Mouse (Mus musculus) kidney, adult 9 months (tissue): ENCODE measurements around the gene Phactr3.

Experiments
- DNase-seq: peaks from one replicate; pipeline ENCODE4 v3.0.0; 2022

Phactr3 gene

GRCm38 (mm10) chr2:178118801-178119560 lies at the start of gene Phactr3:
Gene Phactr3 (plus strand): TSS chr2:178118975.
- DNase-seq = no peak

GRCm38 (mm10) chr2:178078166-178078717 lies 40.5 kb upstream of the Phactr3 start, which contains the start of gene Zfp931:
Gene Zfp931 (minus strand): TSS chr2:178078476.
- peak; percentile 70 for DNase-seq

GRCm38 (mm10) chr2:178089586-178089985 lies 29.2 kb upstream of the Phactr3 start:
- DNase-seq = no peak

GRCm38 (mm10) chr2:178098021-178098420 lies 20.8 kb upstream of the Phactr3 start:
- peak; percentile 49 for DNase-seq

- peak; percentile 35 for DNase-seq
Measured at GRCm38 (mm10) chr2:178101957-178102356, 16.8 kb upstream of the Phactr3 start.

- peak; percentile 16 for DNase-seq
Measured at GRCm38 (mm10) chr2:178117946-178118345, 829 bp upstream of the Phactr3 start.

- no peak for DNase-seq
Measured at GRCm38 (mm10) chr2:178119561-178120355, 983 bp downstream of the Phactr3 start.

- DNase-seq = no peak
Measured at GRCm38 (mm10) chr2:178120356-178120645, 1.5 kb downstream of the Phactr3 start.

- DNase-seq = no peak
Measured at GRCm38 (mm10) chr2:178120651-178121374, 2.0 kb downstream of the Phactr3 start.

GRCm38 (mm10) chr2:178121375-178121688 lies 2.6 kb downstream of the Phactr3 start:
- DNase-seq = no peak

- DNase-seq = no peak
Measured at GRCm38 (mm10) chr2:178121946-178122665, 3.3 kb downstream of the Phactr3 start.

- no peak for DNase-seq
Measured at GRCm38 (mm10) chr2:178123466-178123865, 4.7 kb downstream of the Phactr3 start.

- no peak for DNase-seq
Measured at GRCm38 (mm10) chr2:178125427-178125826, 6.7 kb downstream of the Phactr3 start.

- DNase-seq = no peak
Measured at GRCm38 (mm10) chr2:178126041-178126820, 7.5 kb downstream of the Phactr3 start.

- no peak for DNase-seq
Measured at GRCm38 (mm10) chr2:178128594-178128993, 9.8 kb downstream of the Phactr3 start.

GRCm38 (mm10) chr2:178129161-178129560 lies 10.4 kb downstream of the Phactr3 start:
- DNase-seq = no peak

- no peak for DNase-seq
Measured at GRCm38 (mm10) chr2:178129676-178130075, 10.9 kb downstream of the Phactr3 start.

GRCm38 (mm10) chr2:178130536-178130935 lies 11.8 kb downstream of the Phactr3 start:
- no peak for DNase-seq

- no peak for DNase-seq
Measured at GRCm38 (mm10) chr2:178131011-178131410, 12.2 kb downstream of the Phactr3 start.

- DNase-seq = no peak
Measured at GRCm38 (mm10) chr2:178131606-178132365, 13.0 kb downstream of the Phactr3 start.

GRCm38 (mm10) chr2:178135713-178136112 lies 16.9 kb downstream of the Phactr3 start:
- no peak for DNase-seq
